Mouse (Mus musculus): ENCODE data around the gene Gm49395.

GRCm38 (mm10) chr13:115082339-115082738 is 19.4 kb downstream of the Gm49395 start:
- TF ChIP-seq POLR2A (IDR thresholded peaks at IDR 0.05; ENCODE audit: borderline replicate concordance, control insufficient read depth, low read depth, low read length) (no peak), CTCF (IDR thresholded peaks at IDR 0.05; ENCODE audit: control insufficient read depth, insufficient read depth, low read length) (no peak)
